Mouse (Mus musculus): Measurements from ENCODE around the gene Mesp1.
A peak's percentile ranks its signal among the peaks of the same experiment; 100 is the strongest.
"Not testable (repeated sequence)": the region's sequence is repeated elsewhere in the genome, so short reads cannot be mapped to it uniquely, and the experiment has no call there.

The Mesp1 gene

GRCm38 (mm10) chr7:79789812-79790211 is 3.8 kb downstream of the Mesp1 start:
- not testable (repeated sequence) for DNase-seq (ENCODE audit: low read depth, low spot score)

- peak; percentile 78 for DNase-seq (ENCODE audit: low read depth, low spot score)
These were observed 7.3 kb downstream of the Mesp1 start for GRCm38 (mm10) chr7:79786295-79786694.

GRCm38 (mm10) chr7:79782516-79782855 is 11.1 kb downstream of the Mesp1 start:
- no peak for DNase-seq (ENCODE audit: low read depth, low spot score)

- no peak for DNase-seq (ENCODE audit: low read depth, low spot score)
These were observed 11.6 kb downstream of the Mesp1 start for GRCm38 (mm10) chr7:79781826-79782515.

DNA sequence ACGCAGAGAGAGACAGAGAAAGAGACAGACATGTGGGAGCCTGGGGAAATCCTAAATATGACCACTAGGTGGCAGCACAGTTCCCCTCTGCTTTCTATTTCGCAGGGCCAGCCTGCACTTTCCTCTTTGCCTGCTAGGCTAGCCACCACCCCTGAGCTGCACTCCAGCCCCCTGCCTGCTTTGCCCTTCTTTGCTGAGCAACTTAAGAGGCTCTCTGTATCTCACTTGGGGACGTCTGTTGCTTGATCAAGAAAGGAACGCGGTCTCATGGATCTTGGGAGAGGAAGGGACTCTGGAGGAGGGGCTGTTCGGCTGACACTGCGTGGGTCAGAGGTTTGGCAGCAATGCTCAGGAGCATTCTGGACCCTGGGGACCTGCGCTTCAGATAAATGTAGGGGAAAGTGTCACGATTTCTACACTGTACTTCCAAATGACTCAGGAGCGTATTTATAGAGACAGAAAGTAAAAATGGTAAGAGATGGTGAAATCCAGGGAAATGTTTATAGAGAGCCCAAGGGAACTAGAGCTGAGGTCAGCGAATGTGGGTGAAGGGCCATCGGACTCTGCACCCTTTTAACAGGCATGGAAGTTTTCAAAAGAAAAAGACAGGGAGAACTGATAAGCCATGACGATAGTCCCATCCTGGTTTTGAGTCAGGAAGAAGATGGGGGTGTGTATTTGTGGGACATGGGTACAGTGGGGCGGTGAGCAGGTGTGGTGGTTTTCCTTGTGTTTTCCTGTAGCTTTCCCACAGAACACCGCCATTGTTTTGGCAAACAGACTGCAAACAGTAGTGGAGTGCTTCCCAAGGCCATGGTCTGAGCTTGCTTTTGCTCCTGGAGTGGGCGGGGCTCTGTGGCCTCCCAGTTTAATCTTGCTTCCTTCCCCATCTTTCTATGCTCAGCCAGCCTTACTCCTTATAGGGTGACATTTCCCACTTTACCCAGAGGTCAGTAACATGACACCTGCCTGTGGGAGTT is 12.7 kb downstream of the Mesp1 start:
- peak; percentile 84 for DNase-seq (ENCODE audit: low read depth, low spot score)

- DNase-seq (ENCODE audit: low read depth, low spot score) = no peak
These were observed 21.8 kb downstream of the Mesp1 start for GRCm38 (mm10) chr7:79771561-79772512.

DNA sequence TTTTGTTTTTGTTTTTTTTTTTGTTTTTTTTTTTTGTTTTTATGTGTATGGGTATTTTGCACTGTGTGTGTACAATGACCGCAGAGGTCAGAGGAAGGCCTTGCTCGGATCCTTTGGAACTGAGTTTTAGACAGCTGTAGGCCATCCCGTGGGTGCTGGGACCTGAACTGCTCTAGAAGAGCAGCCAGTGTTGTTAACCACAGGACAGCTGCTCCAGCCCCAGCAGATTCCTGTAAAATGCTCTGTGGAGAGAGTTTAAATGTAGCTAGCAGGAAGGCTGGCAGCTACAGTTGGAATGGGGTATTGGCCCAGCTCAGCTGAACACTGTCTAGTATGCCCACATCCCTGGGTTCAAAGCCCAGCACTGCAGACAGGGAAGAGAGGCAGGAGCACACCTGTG is 23.9 kb downstream of the Mesp1 start:
- DNase-seq (ENCODE audit: low read depth, low spot score) = no peak

DNA sequence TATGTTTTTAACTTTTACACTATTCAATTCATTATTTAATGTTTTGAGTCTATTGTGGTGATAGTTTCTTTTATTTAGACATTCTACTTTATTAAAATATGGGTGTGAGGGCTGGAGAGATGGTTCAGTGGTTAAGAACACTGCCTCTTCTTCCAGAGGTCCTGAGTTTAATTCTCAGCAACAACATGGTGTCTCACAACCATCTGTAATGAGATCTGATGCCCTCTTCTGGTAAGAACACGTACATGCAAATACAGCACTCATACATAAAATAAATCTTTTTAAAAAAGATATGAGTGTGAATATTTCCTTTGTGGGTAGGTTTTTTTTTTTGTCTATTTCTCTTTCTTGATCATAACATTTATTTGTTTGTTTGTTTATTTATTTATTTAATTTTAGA is 27.6 kb downstream of the Mesp1 start:
- no peak for DNase-seq (ENCODE audit: low read depth, low spot score)

GRCm38 (mm10) chr7:79762106-79762505 is 31.5 kb downstream of the Mesp1 start:
- no peak for DNase-seq (ENCODE audit: low read depth, low spot score)

DNA sequence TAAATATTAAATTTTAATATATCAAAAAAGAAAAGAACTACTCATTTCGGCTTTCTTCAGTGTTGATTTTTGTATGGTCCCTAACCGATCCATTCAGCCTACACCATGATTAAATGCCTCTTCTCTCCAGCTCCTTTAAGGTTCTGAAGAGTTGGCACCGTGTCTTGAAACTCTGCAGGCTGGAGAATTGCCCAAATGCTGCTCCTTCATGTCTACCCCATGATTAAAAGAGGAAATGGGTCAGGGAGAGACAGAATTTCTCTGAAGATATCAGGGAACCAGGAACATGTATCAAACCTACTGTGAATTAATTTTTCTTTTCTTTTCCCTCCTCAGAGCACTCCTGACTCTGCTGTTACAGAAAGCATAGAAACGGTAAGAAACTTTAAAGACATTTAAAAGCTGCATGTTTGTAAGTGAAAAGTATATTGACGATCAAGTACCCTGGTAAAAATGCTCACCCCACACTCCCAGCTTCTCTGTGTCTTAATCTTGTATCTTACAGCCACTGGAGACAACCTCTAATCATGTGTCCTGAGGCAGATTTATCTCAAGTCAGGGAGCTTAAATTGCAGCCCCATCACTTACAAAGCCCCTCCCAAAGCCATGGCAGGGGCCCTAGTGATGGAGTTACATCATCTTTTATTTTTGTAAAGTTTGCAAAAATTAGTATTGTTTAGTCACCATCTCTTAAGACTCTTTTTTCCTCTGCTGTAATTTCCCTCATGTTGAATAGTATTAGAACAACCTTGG is 32.3 kb downstream of the Mesp1 start:
- no peak for DNase-seq (ENCODE audit: low read depth, low spot score)

DNA sequence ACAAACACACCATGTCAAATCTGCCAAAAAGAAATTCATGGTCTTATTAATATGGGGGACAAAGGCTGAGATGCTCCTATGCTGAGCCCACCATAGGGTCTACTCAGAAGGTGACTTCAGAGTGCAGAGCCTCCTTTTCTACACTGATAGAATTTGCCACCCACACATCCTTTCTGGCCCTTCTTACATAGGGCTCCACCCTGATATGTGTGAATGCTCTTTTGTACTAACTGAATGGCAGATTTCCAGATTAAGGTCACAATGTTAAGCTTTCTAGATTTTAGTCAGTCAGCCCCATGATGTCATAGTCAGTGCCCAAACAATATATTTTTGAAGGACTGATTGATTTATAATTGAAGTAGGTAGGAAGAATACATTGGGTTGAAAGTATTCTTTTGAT is 33.8 kb downstream of the Mesp1 start:
- DNase-seq (ENCODE audit: low read depth, low spot score) = no peak

DNA sequence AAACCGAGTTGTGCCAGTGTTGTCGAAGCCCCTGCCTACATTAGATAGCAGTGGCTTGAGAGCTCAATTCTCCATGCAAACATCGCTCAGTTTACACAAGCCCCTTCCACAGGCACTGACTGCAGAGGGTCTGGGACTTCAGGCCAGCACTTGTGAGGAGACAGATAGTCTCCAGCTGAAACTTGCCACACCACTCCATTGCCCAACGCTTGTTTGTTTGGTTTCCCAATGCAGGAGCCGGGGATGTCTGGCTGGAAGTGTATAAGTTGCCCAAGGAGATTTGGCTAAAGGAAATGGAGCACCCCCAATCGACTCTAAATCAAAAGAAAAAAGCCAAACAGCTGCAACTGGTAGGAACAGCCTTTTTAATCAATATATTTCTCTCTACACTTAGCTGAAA is 35.4 kb downstream of the Mesp1 start:
- no peak for DNase-seq (ENCODE audit: low read depth, low spot score)

- no peak for DNase-seq (ENCODE audit: low read depth, low spot score)
These were observed 37.3 kb downstream of the Mesp1 start for GRCm38 (mm10) chr7:79756334-79756733.

- DNase-seq (ENCODE audit: low read depth, low spot score) = no peak
These were observed 44.1 kb downstream of the Mesp1 start for GRCm38 (mm10) chr7:79749511-79749910.

DNA sequence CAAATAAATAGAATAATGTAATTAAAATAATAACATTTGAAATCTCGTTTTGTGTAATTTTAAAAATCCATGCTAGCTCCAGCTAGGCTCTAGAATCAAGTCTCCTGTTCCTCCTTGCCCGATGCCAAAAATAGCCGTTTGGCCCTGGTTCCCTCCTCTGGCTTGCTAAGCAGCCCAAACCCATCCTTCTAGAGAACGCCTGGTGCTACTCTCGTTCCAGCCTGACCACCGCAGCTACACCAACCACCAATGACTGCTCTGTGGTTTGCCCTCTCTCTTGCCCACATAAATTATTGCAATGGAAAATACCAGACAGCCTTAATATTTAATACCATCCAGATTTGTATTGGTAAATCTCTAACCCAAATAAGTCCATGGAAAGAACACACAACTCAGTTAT is 45.9 kb downstream of the Mesp1 start:
- DNase-seq (ENCODE audit: low read depth, low spot score) = no peak

- DNase-seq (ENCODE audit: low read depth, low spot score) = no peak
These were observed 49.0 kb downstream of the Mesp1 start for GRCm38 (mm10) chr7:79744585-79744984.

GRCm38 (mm10) chr7:79744051-79744450 is 49.5 kb downstream of the Mesp1 start:
- DNase-seq (ENCODE audit: low read depth, low spot score) = no peak

- peak; percentile 81 for DNase-seq (ENCODE audit: low read depth, low spot score)
These were observed 50.7 kb downstream of the Mesp1 start, which contains the start of the genes Pex11a and Wdr93 for GRCm38 (mm10) chr7:79742659-79743536. Gene Pex11a, minus strand, starts transcription at chr7:79743131. Gene Wdr93, plus strand, starts transcription at chr7:79743163.

DNA sequence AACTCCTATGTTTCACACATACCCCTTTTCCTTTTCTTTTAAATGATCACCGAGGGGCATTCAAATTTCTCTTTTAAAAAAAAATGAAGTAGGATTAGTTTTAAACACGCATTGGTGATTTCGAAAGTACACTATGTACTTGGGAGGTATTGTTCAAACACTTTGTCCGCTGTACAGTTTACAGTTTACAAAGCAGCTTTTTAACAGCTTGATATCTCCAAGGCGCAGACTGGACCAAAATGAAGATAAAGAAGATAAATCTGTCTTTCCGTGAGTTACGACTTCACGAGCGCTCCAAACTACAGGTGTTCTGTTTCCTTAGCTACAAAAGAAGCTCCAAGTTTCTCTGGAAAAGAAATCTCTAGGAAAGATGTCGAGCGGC is 51.3 kb downstream of the Mesp1 start:
- no peak for DNase-seq (ENCODE audit: low read depth, low spot score)

Measured in mesoderm, embryonic 11.5 days (tissue).